Mouse (Mus musculus): ENCODE measurements around the gene Ddx17.

Gene Ddx17

DNA sequence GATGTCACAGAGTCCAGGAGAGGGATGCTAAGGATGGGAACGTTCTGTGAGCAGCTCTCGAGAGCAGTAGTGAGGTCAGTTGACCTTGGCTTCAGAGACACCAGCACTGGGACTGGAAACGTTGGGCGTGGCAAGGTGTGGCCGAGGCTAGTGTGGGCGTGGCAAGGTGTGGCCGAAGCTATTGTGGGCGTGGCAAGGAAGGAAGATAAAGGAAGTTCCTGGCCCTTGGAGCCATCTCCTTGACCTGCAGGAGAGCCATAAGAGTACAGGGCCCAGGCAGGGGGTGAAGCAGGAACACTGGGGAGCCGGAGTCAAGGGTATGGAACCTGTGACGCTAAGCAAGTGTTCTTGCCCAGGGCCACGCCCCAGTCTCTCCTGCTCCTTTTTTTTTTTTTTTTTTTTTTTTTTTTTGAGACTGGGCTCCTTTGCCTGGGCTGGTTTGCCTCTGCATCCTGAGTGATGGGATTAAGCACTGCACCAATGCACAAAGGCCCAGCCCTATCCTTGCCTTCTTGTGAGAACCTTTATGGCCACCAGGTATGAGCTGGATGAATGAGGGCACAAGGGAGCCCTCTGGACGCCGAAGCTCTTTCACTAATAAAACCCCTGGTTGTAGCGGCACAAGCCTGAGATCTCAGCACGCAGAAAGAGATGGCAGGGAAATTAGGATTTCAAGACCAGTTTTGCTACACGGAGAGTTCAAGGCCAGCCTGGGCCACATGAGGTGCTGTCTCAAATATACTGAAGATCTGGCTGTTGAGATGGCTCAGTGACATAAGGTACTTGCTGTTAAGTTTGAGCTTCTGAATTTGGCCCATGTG, 26.9 kb downstream of the Ddx17 start:
- in situ Hi-C loops (cut with MboI; ENCODE audit: unreplicated experiment in 2 of 2): no loop called here

GRCm38 (mm10) chr15:79518571-79518970, 28.0 kb downstream of the Ddx17 start:
- in situ Hi-C loops (cut with MboI; ENCODE audit: unreplicated experiment in 2 of 2): no loop called here

GRCm38 (mm10) chr15:79517710-79518109, 28.8 kb downstream of the Ddx17 start:
- in situ Hi-C loops (cut with MboI; ENCODE audit: unreplicated experiment in 2 of 2): no loop called here

GRCm38 (mm10) chr15:79516171-79517096, 30.1 kb downstream of the Ddx17 start, which contains the start of gene Kdelr3:
Gene Kdelr3 (plus strand): TSS chr15:79516411.
- in situ Hi-C loops (cut with MboI; ENCODE audit: unreplicated experiment in 2 of 2): no loop called here

- in situ Hi-C loops (cut with MboI; ENCODE audit: unreplicated experiment in 2 of 2): no loop called here
These were observed 32.6 kb downstream of the Ddx17 start for GRCm38 (mm10) chr15:79513940-79514339.

DNA sequence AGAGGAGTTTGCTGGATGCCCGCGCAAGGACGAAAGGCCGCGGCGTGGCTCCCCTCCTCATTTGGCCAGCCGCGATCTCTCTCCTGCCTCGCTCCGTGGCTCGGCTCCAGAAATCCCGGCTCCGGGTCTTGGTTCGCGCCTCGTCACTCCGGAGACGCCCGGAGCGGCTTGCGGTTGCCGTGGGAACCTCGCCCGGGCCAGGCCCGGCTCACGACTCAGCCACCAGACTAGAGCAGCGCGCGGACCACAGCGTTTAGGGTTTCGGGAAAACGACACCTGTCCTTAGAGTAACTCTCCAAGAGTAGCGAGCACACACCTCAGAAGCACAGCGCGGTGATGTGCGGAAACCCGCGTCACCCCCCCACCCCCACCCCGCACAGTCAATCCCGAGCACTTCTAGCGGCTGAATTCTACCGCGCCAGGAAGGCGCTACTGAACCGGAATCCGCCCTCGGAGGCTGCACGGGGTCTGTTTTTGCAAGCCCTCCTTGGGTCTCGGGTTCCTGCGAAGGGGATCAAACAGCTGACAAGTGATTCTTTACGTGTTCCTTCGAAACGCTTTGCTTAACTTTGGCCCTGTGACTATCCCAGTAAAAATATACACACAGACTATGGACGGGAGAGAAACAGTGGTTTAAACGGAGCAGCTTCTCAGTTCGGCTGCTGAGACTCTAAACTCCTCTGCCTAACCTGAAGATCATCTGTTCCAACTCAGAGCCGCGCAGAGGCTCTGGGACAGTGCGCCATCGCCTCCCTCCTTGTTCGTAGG, 34.8 kb downstream of the Ddx17 start:
- in situ Hi-C loops (cut with MboI; ENCODE audit: unreplicated experiment in 2 of 2): no loop called here

DNA sequence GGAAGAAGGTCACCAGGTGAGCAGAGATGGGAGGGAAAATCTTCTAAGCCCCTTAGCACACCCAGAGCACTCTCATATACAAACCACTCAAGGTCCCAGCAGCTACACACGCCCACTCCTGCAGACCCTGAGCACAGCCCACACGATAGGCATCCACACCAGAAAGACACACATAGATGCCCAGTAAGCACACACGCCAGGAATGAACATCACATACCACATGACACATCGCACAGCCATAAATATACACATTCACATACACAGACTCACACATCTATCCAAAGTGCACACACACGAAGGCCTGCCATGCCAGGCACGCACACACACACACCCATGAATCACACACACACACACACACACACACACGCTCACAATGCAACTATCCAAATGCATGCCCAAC, 36.1 kb downstream of the Ddx17 start:
- in situ Hi-C loops (cut with MboI; ENCODE audit: unreplicated experiment in 2 of 2): no loop called here

- in situ Hi-C loops (cut with MboI; ENCODE audit: unreplicated experiment in 2 of 2): loop anchor here in 1 of 2 experiments (10.0 kb wide), 1 partner anchor 115 kb away; no protein-coding TSS in a partner anchor
These were observed 36.5 kb downstream of the Ddx17 start for GRCm38 (mm10) chr15:79509998-79510397.

DNA sequence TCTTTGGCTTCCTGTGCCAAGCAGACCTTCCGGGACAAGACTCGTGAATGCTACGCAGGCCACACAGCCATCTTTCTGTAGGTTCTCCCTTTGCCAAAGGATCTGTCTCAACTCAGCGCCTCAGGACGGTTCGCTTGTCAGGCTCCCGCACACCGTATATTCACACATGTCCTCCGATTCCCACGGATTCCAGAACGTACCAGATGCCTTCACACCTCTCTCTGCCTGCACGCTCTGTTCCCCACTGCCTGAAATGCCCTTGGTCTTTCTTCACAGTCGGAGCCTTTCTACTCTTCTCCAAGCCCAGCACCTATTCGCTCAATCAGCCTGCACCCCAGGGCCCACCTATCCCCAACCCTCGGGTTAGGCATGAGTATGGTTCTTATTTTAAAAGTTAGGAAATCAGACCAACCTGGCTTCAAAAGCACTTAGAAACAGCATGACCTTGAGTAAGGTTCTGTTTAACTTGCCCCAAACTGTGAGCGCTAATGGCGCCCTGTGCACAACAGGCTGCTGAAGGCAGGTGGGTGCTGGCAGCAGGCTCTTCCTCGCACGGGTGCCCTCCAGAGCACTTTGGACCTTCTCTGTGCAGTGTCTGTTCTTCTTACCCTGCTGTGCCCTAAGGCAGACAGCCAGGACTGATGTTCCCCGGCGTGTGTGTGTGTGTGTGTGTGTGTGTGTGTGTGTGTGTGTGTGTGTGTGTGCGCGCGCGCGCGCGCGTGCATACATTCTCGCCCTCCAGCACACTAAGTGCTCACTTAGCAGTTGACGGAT, 39.3 kb downstream of the Ddx17 start:
- in situ Hi-C loops (cut with MboI; ENCODE audit: unreplicated experiment in 2 of 2): loop anchor here in 1 of 2 experiments (10.0 kb wide), 1 partner anchor 118 kb away; no protein-coding TSS in a partner anchor

- in situ Hi-C loops (cut with MboI; ENCODE audit: unreplicated experiment in 2 of 2): loop anchor here in 1 of 2 experiments (10.0 kb wide), 1 partner anchor 118 kb away; no protein-coding TSS in a partner anchor
These were observed 40.1 kb downstream of the Ddx17 start for GRCm38 (mm10) chr15:79506460-79506859.

- in situ Hi-C loops (cut with MboI; ENCODE audit: unreplicated experiment in 2 of 2): loop anchor here in 1 of 2 experiments (10.0 kb wide), 1 partner anchor 119 kb away; no protein-coding TSS in a partner anchor
These were observed 40.8 kb downstream of the Ddx17 start for GRCm38 (mm10) chr15:79505616-79506283.

DNA sequence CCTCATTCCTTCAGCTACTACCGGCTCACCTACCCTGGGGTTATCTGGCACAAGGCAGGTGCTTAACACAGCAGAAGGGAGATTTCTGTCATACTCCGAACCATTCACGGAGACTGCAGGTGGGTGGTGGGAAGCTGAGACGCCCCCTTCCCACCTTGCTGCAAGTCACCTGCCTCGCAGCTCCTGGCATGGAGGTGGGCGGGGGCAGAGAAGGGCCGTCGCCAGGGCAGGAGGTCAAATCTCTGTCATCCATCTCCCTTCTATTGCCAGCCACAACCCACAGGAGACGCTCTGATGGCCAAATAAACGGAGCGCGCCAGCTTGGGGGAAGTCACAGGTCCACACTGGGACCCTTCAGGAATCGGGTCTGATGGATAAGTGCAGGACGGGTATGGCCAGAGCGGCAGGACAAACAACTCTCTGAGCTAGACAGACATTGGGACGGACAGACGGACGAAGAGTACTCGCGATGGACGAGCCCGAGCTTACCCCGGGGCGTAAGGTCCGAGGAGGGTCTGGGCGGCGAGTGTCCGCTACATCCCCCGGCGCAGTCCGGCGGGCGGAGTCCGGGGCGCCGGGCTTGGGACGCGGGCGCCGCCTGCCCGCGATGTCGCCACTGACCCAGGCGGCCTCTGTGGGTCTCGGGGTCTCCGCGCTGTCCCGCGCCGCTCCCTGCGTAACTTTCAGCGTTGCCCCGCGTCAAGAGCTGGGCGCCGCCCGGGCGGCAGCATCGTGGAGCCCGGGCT, 41.7 kb downstream of the Ddx17 start, which contains the start of gene Kcnj4:
TSS of gene Kcnj4 (minus strand) at position 535 of the 746 bp plus-strand sequence.
- in situ Hi-C loops (cut with MboI; ENCODE audit: unreplicated experiment in 2 of 2): loop anchor here in 1 of 2 experiments (10.0 kb wide), 1 partner anchor 120 kb away; no protein-coding TSS in a partner anchor

DNA sequence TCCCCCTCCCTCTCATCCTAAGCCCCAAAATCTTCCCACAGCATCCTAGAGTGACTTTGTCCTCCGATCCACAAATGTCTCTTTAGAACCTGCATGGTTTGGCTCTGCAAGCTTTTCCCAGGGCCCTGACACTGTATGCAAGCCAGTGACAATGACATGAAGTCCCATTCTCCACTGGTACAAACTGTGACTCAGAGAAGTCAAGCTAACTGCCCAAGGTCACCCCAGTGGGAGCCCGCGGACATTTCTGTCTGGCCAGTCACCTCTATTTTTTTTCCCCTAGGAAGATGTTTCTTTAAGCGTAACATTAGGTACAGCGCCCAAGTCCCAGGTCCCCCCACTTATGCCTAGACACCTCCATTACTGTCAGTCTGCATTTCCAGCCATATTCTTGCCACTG, 43.1 kb downstream of the Ddx17 start:
- in situ Hi-C loops (cut with MboI; ENCODE audit: unreplicated experiment in 2 of 2): loop anchor here in 1 of 2 experiments (10.0 kb wide), 1 partner anchor 121 kb away; no protein-coding TSS in a partner anchor

DNA sequence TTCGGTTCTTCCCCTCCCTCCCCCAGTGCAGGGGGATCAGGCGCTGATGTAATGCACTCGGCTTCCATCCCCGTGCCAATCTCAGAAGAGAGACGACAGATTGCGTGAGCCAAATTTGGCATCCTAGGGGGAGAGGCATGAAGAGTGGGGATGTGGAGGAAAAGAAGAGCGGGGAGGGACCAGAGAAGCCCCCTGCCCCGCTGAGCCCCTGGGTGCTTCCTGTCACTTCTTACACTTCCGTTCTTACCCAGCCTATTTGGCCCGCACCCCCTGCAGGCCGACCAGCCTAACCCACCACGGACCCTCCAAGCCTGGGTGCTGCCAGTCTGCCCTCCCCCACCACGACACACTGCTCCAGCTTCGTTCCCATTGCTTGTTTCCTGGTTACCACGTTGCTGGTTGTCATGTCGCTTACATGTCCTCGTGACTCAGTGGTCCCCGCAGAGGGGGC, 43.6 kb downstream of the Ddx17 start:
- in situ Hi-C loops (cut with MboI; ENCODE audit: unreplicated experiment in 2 of 2): loop anchor here in 1 of 2 experiments (10.0 kb wide), 1 partner anchor 122 kb away; no protein-coding TSS in a partner anchor

GRCm38 (mm10) chr15:79500110-79500509, 46.4 kb downstream of the Ddx17 start:
- in situ Hi-C loops (cut with MboI; ENCODE audit: unreplicated experiment in 2 of 2): loop anchor here in 1 of 2 experiments (10.0 kb wide), 1 partner anchor 125 kb away; no protein-coding TSS in a partner anchor

GRCm38 (mm10) chr15:79493527-79493926, 53.0 kb downstream of the Ddx17 start:
- in situ Hi-C loops (cut with MboI; ENCODE audit: unreplicated experiment in 2 of 2): no loop called here

DNA sequence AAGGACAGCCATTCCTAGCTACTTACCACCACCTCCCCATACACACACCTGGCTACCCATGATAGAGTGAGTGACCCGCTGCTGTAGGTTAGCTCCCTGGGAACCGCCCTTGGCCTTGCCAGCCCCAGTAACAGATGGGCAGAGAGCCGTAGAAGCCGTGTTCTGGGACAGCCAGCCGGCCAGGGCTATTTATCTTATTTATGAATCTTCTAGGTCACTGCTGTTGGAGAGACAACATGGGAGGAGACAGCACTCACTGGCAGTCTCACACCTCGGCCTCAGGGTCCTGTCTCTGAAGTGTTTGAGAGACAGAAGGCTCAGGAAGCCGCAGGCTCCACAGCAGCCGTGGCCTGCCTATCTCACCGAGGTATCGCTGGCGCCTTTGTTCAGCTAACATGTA, 57.1 kb downstream of the Ddx17 start:
- in situ Hi-C loops (cut with MboI; ENCODE audit: unreplicated experiment in 2 of 2): no loop called here

Data from v-Abl transformed pro-B cells (cell line).